ENCODE assay signal across 13 mouse cellular contexts in genomic region chr11:84817362-84817761, GRCm38 (mm10). TPM values are rescaled to one million over a fixed set of nuclear protein-coding genes. Genes with fewer than 3 reads are reported as not detected.
A peak's percentile ranks its signal among the peaks of the same experiment; 100 is the strongest.
DNase-seq lines count a peak whose midpoint lies in the region; ATAC-seq and TF ChIP-seq lines count a peak whose summit lies in the region.
"Had no signal": no experiment of that assay in that cellular context is flagged by ENCODE, and none has a peak within 500 bp of the region (broad histone marks: within the 10 kb centered on the region; RNA-seq: fewer than 3 reads in every experiment).

No protein-coding gene starts in this region.

- H3K4me2 ChIP-seq in liver, embryonic 12.5 days, result 0 out of 2 replicates have a peak overlapping the region, but pooled peaks have one; percentile 99
- no peak overlapping the region for H3K4me2 ChIP-seq in hindbrain, embryonic 11.5 days (replicated peaks; ENCODE audit: low read depth, low read length)

- 76% methylated on average over 6 of the region's 6 CpGs for WGBS in cerebellum, adult 2 months
- WGBS in liver, embryonic 12.5 days (ENCODE audit: insufficient replicate concordance), result 76% methylated on average over 6 of the region's 6 CpGs
- WGBS in hindbrain, embryonic 11.5 days, result 79% methylated on average over 6 of the region's 6 CpGs

- TF ChIP-seq POLR2A in cerebellum, adult 2 months (IDR thresholded peaks at IDR 0.05; ENCODE audit: borderline replicate concordance, insufficient read depth, low read length), result no peak

- H3K9ac ChIP-seq in liver, embryonic 12.5 days, result no peak overlapping the region
- no peak overlapping the region for H3K9ac ChIP-seq in hindbrain, embryonic 11.5 days (ENCODE audit: low read depth, low read length)
- H3K9ac ChIP-seq: forebrain, embryonic 15.5 days had no signal

- intact Hi-C loops in left cerebral cortex, adult 2 months (cut with DNase I), result no loop called here

- no peaks in the 10 kb centered on the region for H3K4me1 ChIP-seq in cerebellum, adult 2 months (ENCODE audit: control insufficient read depth, insufficient read depth, low read length)
- H3K4me1 ChIP-seq in E14TG2a.4 (replicated peaks; ENCODE audit: low read depth, low read length), result peaks cover 50% of the 10 kb centered on the region
- peaks cover 62% of the 10 kb centered on the region for H3K4me1 ChIP-seq in liver, embryonic 12.5 days
- no peaks in the 10 kb centered on the region for H3K4me1 ChIP-seq in hindbrain, embryonic 11.5 days (replicated peaks; ENCODE audit: control insufficient read depth, insufficient read depth, low read length)
- H3K4me1 ChIP-seq: intestine, embryonic 15.5 days; stomach, embryonic 15.5 days had no signal

- peak; percentile 16; the same call in 1 of the 2 replicates for TF ChIP-seq CTCF in cerebellum, adult 2 months (IDR thresholded peaks at IDR 0.05; ENCODE audit: borderline replicate concordance, insufficient read depth, low read depth, low read length)
- peak; percentile 25 for TF ChIP-seq CTCF in left cerebral cortex, adult 2 months (IDR thresholded peaks at IDR 0.05)
- TF ChIP-seq CTCF in E14TG2a.4 (conservative IDR thresholded peaks at IDR 0.05; ENCODE audit: low read length), result peak; percentile 47

- no peak for ATAC-seq in cerebellum, adult (ENCODE audit: insufficient number of reproducible peaks, low FRiP score, low TSS enrichment)
- ATAC-seq in liver, embryonic 12.5 days, result no peak
- ATAC-seq in hindbrain, embryonic 11.5 days (ENCODE audit: low FRiP score), result no peak

- no peak overlapping the region for H3K27ac ChIP-seq in cerebellum, adult 2 months (ENCODE audit: insufficient read depth, low read length)
- H3K27ac ChIP-seq in left cerebral cortex, adult 2 months, result no peak overlapping the region
- H3K27ac ChIP-seq in liver, embryonic 12.5 days, result no peak overlapping the region; the same call in 1 of the 2 replicates
- no peak overlapping the region for H3K27ac ChIP-seq in hindbrain, embryonic 11.5 days (ENCODE audit: low read depth, low read length)
- H3K27ac ChIP-seq: forebrain, embryonic 15.5 days; intestine, embryonic 15.5 days; lung, embryonic 15.5 days had no signal

- H3K9me3 ChIP-seq in E14TG2a.4 (ENCODE audit: low read length), result peaks cover 15% of the 10 kb centered on the region
- no peaks in the 10 kb centered on the region for H3K9me3 ChIP-seq in liver, embryonic 12.5 days (replicated peaks)
- no peaks in the 10 kb centered on the region for H3K9me3 ChIP-seq in hindbrain, embryonic 11.5 days (ENCODE audit: control insufficient read depth, low read length)
- H3K9me3 ChIP-seq: forebrain, embryonic 15.5 days; heart, embryonic 13.5 days; intestine, embryonic 15.5 days; lung, embryonic 15.5 days; stomach, embryonic 15.5 days had no signal

- H3K27me3 ChIP-seq in cerebellum, adult 2 months (ENCODE audit: control insufficient read depth, insufficient read depth, low read length), result no peaks in the 10 kb centered on the region
- no peaks in the 10 kb centered on the region for H3K27me3 ChIP-seq in E14TG2a.4 (ENCODE audit: insufficient read depth, low read length)
- H3K27me3 ChIP-seq in liver, embryonic 12.5 days (replicated peaks), result no peaks in the 10 kb centered on the region
- H3K27me3 ChIP-seq in hindbrain, embryonic 11.5 days (ENCODE audit: control insufficient read depth, insufficient read depth, low read length), result no peaks in the 10 kb centered on the region
- H3K27me3 ChIP-seq: forebrain, embryonic 15.5 days; intestine, embryonic 15.5 days; lung, embryonic 15.5 days; stomach, embryonic 15.5 days had no signal

- H3K36me3 ChIP-seq in E14TG2a.4 (ENCODE audit: insufficient read depth, low read length), result peaks cover 54% of the 10 kb centered on the region
- H3K36me3 ChIP-seq in liver, embryonic 12.5 days, result peaks cover 82% of the 10 kb centered on the region
- no peaks in the 10 kb centered on the region for H3K36me3 ChIP-seq in hindbrain, embryonic 11.5 days (ENCODE audit: control insufficient read depth, insufficient read depth, low read length)
- H3K36me3 ChIP-seq: forebrain, embryonic 15.5 days; lung, embryonic 15.5 days had no signal

- DNase-seq in cerebellum, adult 2 months, result no peak
- no peak for DNase-seq in left cerebral cortex, adult 2 months (ENCODE audit: extremely low spot score in 1 of 2, low spot score in 2 of 2)
- DNase-seq in left cerebral cortex, adult 8-10 months (ENCODE audit: low spot score in 2 of 2), result no peak
- DNase-seq in hindbrain, embryonic 11.5 days (ENCODE audit: low spot score), result no peak
- DNase-seq in kidney, postnatal 14 days, result no peak

- H3K4me3 ChIP-seq in cerebellum, adult 2 months (replicated peaks; ENCODE audit: insufficient read depth, low read depth, low read length), result no peak overlapping the region
- H3K4me3 ChIP-seq in left cerebral cortex, adult 2 months, result no peak overlapping the region; the same call in 1 of the 2 replicates
- no peak overlapping the region for H3K4me3 ChIP-seq in E14TG2a.4 (replicated peaks; ENCODE audit: low read length)
- no peak overlapping the region for H3K4me3 ChIP-seq in liver, embryonic 12.5 days
- no peak overlapping the region for H3K4me3 ChIP-seq in hindbrain, embryonic 11.5 days (ENCODE audit: low read depth, low read length)

RNA-seq across cellular contexts. Expression of gene Mrm1, which starts 2.0 kb away (rescaled TPM):
- polyA plus RNA-seq in cerebellum, adult 2 months (2012; rRNA removed), result 16.5 and 44.6 TPM in 2 replicates
- 10 to 100 TPM; 14.4 to 18.2 TPM for total RNA-seq in left cerebral cortex, adult 2 months (2021)
- 10 to 100 TPM; 14.0 to 18.9 (median 18.2) TPM for total RNA-seq in left cerebral cortex, adult 8-10 months (2022)
- polyA plus RNA-seq in liver, embryonic 12.5 days (2016; fragmentation: Nextera tagmentation; extraction: Ambion mirVana), result 18.6 and 20.6 TPM in 2 replicates
- polyA plus RNA-seq in hindbrain, embryonic 11.5 days (2014; fragmentation: Nextera tagmentation; extraction: Ambion mirVana), result 11.2 and 13.3 TPM in 2 replicates

RNA-seq across cellular contexts. Expression of gene Dhrs11, which starts 11.4 kb away (rescaled TPM):
- 33.6 and 37.4 TPM in 2 replicates for polyA plus RNA-seq in cerebellum, adult 2 months (2012; rRNA removed)
- 1 to 10 TPM; 7.2 to 7.8 TPM for total RNA-seq in left cerebral cortex, adult 2 months (2021)
- total RNA-seq in left cerebral cortex, adult 8-10 months (2022), result 1 to 10 TPM; 6.8 to 8.5 (median 7.6) TPM
- 213 and 219 TPM in 2 replicates for polyA plus RNA-seq in liver, embryonic 12.5 days (2016; fragmentation: Nextera tagmentation; extraction: Ambion mirVana)
- polyA plus RNA-seq in hindbrain, embryonic 11.5 days (2014; fragmentation: Nextera tagmentation; extraction: Ambion mirVana), result 12.4 and 15.2 TPM in 2 replicates

RNA-seq across cellular contexts. Expression of gene Ggnbp2, which starts 53.3 kb away (rescaled TPM):
- 120 and 123 TPM in 2 replicates for polyA plus RNA-seq in cerebellum, adult 2 months (2012; rRNA removed)
- total RNA-seq in left cerebral cortex, adult 2 months (2021), result 10 to 100 TPM; 93.8 to 97.1 TPM
- total RNA-seq in left cerebral cortex, adult 8-10 months (2022), result 100 to 1,000 TPM in 1 of 4 experiments, 10 to 100 TPM in 3; 88.0 to 102 (median 97.7) TPM
- polyA plus RNA-seq in liver, embryonic 12.5 days (2016; fragmentation: Nextera tagmentation; extraction: Ambion mirVana), result 75.5 and 76.8 TPM in 2 replicates
- 77.1 and 77.3 TPM in 2 replicates for polyA plus RNA-seq in hindbrain, embryonic 11.5 days (2014; fragmentation: Nextera tagmentation; extraction: Ambion mirVana)
